Mouse (Mus musculus): ENCODE data around the gene Izumo4. TPM values are rescaled to one million over a fixed set of nuclear protein-coding genes. Genes with fewer than 3 reads are reported as not detected.

Izumo4 gene
- polyA plus RNA-seq (2015; fragmentation: Nextera tagmentation; extraction: Ambion mirVana), result 17.8 and 20.1 TPM in 2 replicates

GRCm38 (mm10) chr10:80701721-80702535, at the start of gene Izumo4, which contains the start of gene Mob3a:
Gene Izumo4, plus strand, starts transcription at chr10:80702184.
Gene Mob3a, minus strand, starts transcription at chr10:80701977.
- DNase-seq (ENCODE audit: low spot score), result peak; percentile 100

- no peak for DNase-seq (ENCODE audit: low spot score)
Observed at GRCm38 (mm10) chr10:80653156-80653720, 48.7 kb upstream of the Izumo4 start.

GRCm38 (mm10) chr10:80654866-80655265, 47.1 kb upstream of the Izumo4 start:
- DNase-seq (ENCODE audit: low spot score), result no peak

- no peak for DNase-seq (ENCODE audit: low spot score)
Observed at GRCm38 (mm10) chr10:80655406-80656129, 46.4 kb upstream of the Izumo4 start.

GRCm38 (mm10) chr10:80656130-80656862, 45.7 kb upstream of the Izumo4 start:
- peak; percentile 94 for DNase-seq (ENCODE audit: low spot score)

GRCm38 (mm10) chr10:80656863-80657623, 44.9 kb upstream of the Izumo4 start, which contains the start of gene Btbd2:
Gene Btbd2, minus strand, starts transcription at chr10:80657071.
- DNase-seq (ENCODE audit: low spot score), result no peak

- peak; percentile 52 for DNase-seq (ENCODE audit: low spot score)
Observed at GRCm38 (mm10) chr10:80658194-80658840, 43.7 kb upstream of the Izumo4 start.

- peak; percentile 60 for DNase-seq (ENCODE audit: low spot score)
Observed at GRCm38 (mm10) chr10:80658841-80659202, 43.2 kb upstream of the Izumo4 start.

GRCm38 (mm10) chr10:80659213-80659612, 42.8 kb upstream of the Izumo4 start:
- peak; percentile 72 for DNase-seq (ENCODE audit: low spot score)

- DNase-seq (ENCODE audit: low spot score), result peak; percentile 83
Observed at GRCm38 (mm10) chr10:80661149-80661548, 40.8 kb upstream of the Izumo4 start.

- DNase-seq (ENCODE audit: low spot score), result peak; percentile 30
Observed at GRCm38 (mm10) chr10:80663485-80664196, 38.3 kb upstream of the Izumo4 start.

- DNase-seq (ENCODE audit: low spot score), result no peak
Observed at GRCm38 (mm10) chr10:80664197-80665015, 37.6 kb upstream of the Izumo4 start.

- DNase-seq (ENCODE audit: low spot score), result no peak
Observed at GRCm38 (mm10) chr10:80665016-80665380, 37.0 kb upstream of the Izumo4 start.

- DNase-seq (ENCODE audit: low spot score), result no peak
Observed at GRCm38 (mm10) chr10:80665459-80665858, 36.5 kb upstream of the Izumo4 start.

- DNase-seq (ENCODE audit: low spot score), result no peak
Observed at GRCm38 (mm10) chr10:80665981-80666733, 35.8 kb upstream of the Izumo4 start.

- DNase-seq (ENCODE audit: low spot score), result no peak
Observed at GRCm38 (mm10) chr10:80666837-80667412, 35.1 kb upstream of the Izumo4 start.

GRCm38 (mm10) chr10:80668614-80669013, 33.4 kb upstream of the Izumo4 start:
- DNase-seq (ENCODE audit: low spot score), result no peak

Measured in thymus, postnatal 0 days (tissue).